Mouse (Mus musculus) granulocyte monocyte progenitor cell, adult 5-6 weeks (primary cell): ENCODE measurements around the gene Ropn1l. TPM values are rescaled to one million over a fixed set of nuclear protein-coding genes. Genes with fewer than 3 reads are reported as not detected.

Experiments
- ATAC-seq: replicated peaks from 2 replicates; pipeline ENCODE4 v1.8.0; 2016; ENCODE audit warnings: mild to moderate bottlenecking, moderate TSS enrichment, inconsistent platforms; ENCODE audit not compliant: poor library complexity, severe bottlenecking
- total RNA-seq, 2 experiments: library from RNA; stranded (forward) in 1 of 2; stranded (reverse) in 1 of 2; fragments of 200-712, 200-1000 nt in 1 of 2; fragments of >200 nt in 1 of 2; fragmentation: Nextera tagmentation in 1 of 2; gene quantifications; 2 replicates each; pipeline ENCODE4 v1.2.3; 2014 to 2017

Ropn1l gene
- total RNA-seq, 2 experiments from 2014 or later, result 6.3 TPM; not detected in 1

DNA sequence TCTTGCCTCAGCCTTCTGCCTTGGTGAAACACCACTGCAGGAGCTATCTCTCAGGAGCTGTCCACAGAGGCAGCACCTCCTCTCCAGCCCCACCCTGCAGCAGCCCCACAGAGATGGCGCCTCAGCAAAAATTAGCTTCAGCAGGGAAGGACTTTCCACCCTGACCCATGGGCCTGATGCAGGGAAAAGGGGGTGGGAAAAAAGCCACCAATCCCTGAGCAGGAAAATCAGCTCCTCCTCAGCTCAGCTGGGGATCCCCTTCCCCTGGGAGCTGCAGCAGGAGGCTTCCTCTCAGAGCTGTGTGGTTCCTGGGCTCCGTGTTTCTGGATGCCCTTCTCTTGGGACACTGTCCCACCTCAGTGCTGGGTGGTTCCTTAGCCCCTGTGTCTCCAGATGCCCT, 3.8 kb downstream of the Ropn1l start:
- ATAC-seq, result no peak

DNA sequence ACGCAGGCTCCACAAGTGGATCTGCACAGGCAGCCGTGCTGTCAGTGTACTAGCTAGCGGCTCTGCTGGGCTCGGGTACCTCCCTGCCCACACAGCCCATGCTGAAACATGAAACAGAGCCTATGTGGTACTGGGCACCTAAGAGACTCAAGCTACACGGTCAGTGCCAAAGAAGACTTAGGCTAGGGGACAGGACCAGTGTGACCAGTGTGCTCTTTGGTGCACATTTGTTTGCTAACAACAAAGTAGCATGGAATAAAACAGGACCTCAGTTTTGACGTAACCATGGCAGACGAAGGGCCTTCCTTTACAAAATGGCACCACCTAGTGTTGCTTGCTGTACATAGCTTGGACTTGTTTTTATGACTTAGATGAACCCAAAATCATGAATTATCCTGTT, 6.4 kb downstream of the Ropn1l start:
- peak; percentile 65 for ATAC-seq

DNA sequence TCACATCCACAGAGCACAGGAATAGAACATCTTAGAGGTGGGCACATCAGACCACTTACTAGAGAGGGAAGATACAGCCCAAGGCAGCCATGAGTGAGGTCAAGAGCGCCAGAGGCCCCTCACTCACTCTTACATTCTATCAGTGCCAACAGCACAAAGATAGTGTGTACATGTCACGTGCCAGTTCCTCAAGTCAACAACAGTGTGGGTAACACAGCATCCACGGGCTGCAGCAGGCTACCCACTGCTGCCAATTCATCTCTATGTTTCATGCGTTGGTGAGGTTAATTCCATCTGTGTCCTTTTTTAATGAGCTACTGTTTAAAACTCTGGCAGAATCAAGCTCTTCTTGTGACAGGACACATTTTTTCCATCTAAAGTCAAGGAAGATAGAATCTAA, 10.8 kb downstream of the Ropn1l start:
- no peak for ATAC-seq

DNA sequence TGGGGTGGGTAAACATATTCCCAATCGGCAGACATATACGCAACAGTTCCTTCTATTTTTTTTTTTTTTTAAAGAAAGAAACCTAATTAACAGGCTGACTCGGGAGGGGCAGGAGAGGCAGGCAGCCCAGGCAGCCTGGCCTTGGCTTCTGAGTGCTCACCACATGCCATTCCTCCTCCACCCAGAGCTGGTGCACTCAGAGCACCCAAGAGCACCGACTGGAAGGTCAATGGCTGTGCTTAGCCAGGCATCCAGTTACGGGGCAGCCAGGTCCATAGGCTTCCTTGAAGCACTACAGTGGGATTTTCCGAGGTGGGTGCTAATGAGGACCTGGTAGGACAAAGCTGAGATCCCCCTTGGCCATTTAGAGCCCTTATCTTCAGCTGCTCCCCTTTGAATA, 11.5 kb downstream of the Ropn1l start:
- ATAC-seq, result no peak

DNA sequence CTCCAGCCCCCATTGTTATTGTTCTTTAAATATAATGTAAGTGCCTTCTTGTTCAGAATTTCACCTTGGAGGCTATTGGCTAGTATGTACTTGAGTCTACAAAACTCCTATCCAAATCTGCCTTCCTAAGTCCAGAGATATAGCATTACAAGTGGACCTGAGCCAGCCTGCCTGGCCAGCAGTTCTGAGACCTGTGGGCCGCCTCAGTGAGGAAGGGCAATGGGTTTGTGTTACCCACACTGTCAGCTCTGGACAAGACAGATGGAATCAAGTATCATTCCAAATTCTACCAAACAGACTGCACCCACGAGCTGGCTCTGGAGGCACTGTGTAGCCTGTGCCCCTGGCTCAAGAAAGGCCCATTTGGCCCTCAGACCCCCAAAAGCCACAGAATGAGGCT, 16.7 kb downstream of the Ropn1l start:
- no peak for ATAC-seq

- ATAC-seq, result no peak
Measured at GRCm38 (mm10) chr15:31436083-31436482, 17.5 kb downstream of the Ropn1l start.

GRCm38 (mm10) chr15:31433768-31434167, 19.8 kb downstream of the Ropn1l start:
- no peak for ATAC-seq

DNA sequence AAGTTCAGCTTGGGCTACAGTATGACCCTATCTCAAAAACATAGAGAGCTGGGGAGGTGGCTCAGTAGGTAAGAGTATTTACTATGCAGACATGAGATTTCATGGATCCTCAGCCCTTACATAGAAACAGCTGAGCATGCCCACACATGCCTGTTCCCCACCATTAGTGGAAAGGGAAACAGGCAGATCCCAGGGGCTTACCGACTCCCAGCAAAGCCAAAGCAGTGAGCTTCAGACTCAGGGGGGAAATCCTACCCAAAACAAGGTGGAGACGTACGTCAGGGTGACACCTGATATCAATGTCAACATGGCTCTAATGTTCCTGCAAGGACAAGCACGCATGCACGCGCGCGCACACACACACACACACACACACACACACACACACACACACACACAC, 21.7 kb downstream of the Ropn1l start:
- no peak for ATAC-seq

GRCm38 (mm10) chr15:31430014-31430413, 23.5 kb downstream of the Ropn1l start:
- no peak for ATAC-seq

- ATAC-seq, result no peak
Measured at GRCm38 (mm10) chr15:31429429-31429828, 24.1 kb downstream of the Ropn1l start.

DNA sequence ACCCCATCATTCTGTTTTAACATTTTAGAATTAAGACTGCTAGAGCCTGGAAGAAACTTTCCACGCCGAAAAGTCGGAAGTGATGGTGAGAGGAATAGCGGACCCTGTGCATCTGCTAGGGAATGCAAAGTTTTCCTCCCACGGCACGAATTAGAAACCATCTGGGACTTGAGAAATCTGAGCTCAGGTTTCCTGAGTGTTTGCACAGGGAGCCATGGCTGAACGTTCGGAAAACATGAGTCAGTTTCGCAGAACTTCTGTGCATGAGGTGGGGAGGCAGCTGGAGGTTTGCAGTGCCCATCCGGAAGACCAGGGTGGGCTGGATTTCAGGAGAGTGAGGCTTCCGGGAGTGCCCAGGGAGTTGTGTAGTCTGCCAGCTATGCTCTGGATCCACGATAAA, 25.0 kb downstream of the Ropn1l start:
- ATAC-seq, result no peak

DNA sequence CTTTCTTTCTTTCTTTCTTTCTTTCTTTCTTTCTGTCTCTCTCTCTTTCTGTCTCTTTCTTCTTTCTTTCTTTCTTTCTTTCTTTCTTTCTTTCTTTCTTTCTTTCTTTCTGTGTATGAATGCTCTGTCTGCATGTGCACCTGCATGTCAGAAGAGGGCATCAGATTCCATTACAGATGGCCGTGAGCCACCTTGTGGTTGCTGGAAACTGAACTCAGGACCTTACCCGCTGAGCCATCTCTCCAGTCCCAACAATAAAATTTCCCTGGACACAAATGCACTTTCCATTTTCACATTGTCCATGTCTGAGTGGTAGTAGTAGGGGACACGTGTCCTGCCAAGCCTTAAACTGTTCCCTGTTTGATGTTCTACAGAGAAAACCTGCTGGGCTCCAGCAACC, 26.1 kb downstream of the Ropn1l start:
- ATAC-seq, result no peak

GRCm38 (mm10) chr15:31426066-31426706, 27.4 kb downstream of the Ropn1l start:
- no peak; the same call in 1 of the 2 replicates for ATAC-seq

DNA sequence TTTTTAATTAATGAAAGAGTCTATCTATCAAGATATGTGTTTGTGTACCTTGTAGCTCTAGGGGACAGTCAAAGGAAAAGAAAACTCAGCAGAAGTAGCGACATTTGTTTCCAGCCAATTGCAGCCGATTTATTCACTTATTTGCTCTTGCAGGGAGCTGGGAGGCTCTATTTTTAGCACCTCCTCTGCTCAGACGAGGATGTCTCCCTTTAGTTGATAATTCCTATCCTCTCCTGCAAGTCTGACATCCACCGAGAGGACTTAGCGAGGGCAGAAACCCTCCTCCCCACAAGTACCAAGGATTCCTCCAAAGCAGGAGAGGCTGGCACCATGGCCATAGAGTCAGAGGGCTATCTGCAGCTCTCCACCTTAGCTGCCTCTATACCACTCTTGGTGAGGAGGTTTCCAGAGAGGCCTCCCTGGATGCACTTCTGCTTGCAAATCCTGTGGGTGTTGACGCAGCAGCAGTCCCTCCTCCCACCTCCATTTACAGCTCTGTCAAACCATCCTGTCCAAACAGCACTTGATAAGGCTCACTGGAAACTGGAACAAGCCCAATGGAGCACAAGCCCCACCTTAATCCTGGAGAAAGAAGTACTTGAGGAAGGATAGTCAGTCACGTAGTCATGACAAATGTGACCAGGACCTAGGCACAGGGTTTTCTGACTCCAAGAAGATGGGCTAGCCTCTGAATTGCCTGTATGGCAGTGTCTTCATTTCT, 30.7 kb downstream of the Ropn1l start:
- no peak for ATAC-seq

DNA sequence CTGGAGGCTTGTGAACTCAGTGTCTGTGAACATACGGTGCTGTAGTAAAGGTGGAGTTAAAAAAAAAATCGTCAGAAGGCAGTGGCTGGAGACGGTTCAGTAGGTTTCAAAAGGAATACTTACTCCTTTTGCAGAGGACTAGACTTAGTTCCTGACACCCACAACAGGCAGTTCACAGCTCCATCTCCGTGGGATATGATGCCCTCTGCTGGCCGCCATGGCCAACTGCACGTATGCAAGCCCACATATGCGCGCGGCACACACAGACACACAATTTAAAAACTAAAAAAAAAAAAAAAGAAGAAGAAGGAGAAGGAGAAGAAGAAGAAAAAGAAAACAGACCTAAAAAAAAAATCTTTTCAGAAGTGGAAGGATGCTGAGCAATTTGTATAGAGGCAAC, 34.5 kb downstream of the Ropn1l start:
- ATAC-seq, result peak; percentile 67

DNA sequence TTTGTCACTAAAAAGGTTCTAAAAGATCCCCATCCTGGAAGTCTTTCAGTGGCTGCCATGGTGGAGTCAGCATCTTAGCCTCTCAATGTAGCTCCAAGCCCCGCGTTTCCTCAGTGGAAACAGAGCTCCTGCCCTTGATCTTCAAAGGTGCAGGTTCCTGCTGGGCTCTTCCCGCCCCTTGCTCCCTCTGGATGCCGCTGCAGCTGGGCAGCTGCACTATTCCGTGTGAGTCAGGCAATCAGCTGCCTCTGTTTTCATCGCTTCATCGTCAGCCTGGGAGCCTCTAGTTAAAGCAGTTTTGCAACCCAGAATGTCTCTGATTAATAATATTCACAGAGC, 34.9 kb downstream of the Ropn1l start:
- ATAC-seq, result no peak; the same call in 1 of the 2 replicates

- peak; percentile 72 for ATAC-seq
Measured at GRCm38 (mm10) chr15:31417796-31418685, 35.5 kb downstream of the Ropn1l start.

DNA sequence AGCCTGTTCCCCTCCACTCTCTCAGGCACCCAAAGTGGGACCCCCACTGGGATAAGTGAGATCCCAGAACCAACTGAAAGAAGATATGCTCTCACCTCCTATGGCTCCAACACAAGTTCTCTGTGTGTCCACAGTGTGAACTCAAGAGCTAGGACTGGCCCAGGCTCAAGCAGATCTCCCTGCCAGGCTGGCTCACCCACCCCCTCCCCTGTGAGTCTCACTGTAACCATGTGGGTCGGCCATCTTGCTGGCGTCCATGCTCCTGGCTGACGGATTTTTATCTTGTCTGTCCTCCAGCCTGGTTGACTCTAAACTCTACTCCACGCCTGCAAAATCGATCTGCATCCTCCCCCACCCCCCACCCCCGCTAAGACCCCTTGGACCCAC, 36.1 kb downstream of the Ropn1l start:
- no peak for ATAC-seq

DNA sequence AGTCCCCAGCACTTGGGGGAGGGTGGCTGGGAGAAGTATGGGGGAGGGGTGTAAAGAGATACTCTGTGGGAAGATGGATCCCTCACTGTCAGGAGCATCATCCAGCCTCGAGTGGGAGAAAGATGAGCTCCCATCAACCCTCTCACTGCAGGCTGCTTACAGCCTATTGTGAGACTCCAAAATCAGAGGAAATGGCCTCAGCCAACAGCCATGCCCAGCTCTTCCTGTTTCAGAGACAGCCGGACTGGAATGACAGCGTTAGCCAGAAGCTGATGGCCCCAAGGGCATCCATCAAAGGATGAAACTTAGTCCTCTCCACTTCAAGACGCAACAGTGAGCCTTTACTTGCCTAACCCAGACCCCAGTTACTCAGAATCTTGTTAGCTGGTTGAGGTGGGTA, 38.4 kb downstream of the Ropn1l start:
- ATAC-seq, result peak; percentile 10; the same call in 1 of the 2 replicates

- no peak for ATAC-seq
Measured at GRCm38 (mm10) chr15:31414179-31414898, 39.2 kb downstream of the Ropn1l start.

DNA sequence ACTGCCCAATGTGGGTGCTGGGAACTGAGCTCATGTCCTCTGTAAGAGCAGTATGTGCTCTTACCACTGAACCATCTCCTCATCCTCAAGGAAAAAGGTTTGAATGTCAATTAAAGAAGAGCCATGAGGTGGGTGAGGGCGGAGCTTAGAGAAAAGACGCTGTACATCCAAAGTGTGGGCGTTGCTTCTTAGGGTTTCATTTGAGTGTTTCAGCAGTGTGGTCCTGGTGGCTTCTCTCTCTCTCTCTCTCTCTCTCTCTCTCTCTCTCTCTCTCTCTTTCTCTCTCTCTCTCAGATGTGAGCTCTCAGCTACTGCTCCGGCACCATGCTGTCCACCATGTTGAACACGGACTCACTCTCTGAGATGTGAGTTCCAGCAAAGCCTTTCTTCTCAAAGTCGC, 39.9 kb downstream of the Ropn1l start:
- ATAC-seq, result no peak
